Mouse (Mus musculus) lung, adult 10 weeks (tissue): ENCODE measurements around the gene Wnk1. TPM values are rescaled to one million over a fixed set of nuclear protein-coding genes. Genes with fewer than 3 reads are reported as not detected.

Source experiments
- polyA plus RNA-seq: library from polyadenylated mRNA; stranded (reverse); fragments of 350-450 nt; fragmentation: Illumina TruSeq; extraction: RNeasy Lipid Tissue Mini Kit (QIAGEN cat#74804); gene quantifications from one replicate; pipeline ENCODE4 v1.2.3, GENCODE M21; 2014; ENCODE audit warnings: low read depth, low replicate concordance; ENCODE audit not compliant: insufficient read depth

The Wnk1 gene
- polyA plus RNA-seq = 115 TPM

DNA sequence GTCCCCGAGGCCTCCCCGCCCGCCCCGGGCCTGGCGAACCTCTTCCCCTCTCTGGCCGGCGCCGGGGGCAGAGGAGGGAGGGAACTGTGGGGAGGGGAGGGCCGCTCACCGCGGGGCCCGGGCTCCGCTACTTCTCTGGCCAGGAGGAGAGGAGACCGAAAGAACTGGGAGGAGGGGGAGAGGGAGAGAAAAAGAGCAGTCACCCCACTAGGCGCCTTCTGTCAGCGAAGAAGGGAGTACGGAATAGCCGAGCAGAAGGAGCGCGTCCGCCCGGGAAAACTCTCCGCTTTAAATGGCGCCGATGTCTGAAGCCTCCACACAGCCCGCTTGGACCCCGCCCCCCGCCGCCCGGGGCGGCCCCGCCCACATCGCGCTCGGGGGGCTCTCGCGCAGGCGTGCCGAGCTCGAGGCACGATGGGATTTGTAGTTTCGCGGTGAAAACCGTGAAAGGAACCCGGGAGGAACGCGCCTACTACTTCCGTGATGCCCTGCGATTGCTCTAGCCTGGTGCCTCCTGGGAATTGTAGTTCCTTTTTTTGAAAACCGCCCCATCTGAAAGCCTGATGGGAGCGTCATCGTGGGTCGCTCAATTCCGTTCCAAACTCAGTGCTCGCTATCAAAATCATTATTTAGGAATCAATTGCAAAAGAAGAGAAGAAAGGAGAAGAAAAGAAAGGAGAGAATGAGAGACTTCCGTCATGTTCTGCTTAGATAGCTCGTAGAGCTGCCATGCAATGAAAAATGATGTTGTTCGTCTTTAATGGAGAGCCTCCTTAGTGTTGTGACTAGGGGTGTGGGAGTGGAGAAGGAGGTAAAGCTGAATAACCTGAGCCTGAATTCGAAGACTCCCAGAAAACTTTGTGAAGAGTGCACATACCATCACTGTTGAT is at the start of gene Wnk1:
Wnk1 (minus strand) TSS at position 307 of the 890 bp plus-strand sequence.

DNA sequence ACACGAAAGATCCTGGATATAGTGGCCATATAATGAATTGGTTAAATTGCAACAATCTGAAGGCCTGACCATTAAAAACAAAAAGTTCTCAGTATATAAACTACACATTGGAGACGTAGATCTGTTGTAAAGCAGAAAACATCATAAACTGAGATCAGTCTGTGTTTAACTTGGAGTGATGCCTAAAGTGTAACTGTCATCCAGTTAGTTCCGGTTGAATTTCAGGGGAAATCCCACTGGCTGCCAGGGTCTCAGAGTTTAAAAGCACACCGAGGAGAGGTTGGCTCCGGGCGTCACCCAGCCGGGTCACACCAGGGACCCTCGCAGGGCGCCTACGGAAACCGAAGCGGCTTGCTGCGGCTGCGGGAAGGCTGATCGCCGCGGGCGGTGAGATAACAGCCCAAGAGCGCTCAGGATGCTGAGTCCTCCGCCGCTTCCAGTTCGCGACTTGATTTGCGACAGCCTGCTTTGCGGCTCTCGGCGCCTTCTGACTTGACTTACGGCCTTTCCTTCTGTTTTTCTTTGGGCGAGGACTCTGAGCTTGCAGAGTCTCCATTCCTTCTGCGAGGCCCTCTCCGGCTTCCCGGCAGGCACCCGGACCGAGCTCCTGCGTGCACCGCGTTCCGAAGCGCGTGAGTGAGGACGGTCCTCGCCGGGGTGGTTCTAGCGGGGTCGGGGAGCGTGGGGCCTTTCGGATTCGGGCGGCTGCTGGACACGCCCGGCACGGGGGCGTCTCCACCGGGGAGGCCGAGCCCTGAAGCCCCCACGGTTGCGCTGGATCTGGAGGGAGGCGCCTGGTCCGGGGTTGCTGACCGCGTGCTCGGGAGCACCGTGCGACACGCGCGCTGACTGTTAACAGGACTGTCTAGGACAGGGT is 136.0 kb downstream of the Wnk1 start, which contains the start of gene Rad52:
Rad52 (plus strand) TSS at position 495 of the 877 bp plus-strand sequence.

Other genes starting within 250 kb of the Wnk1 start
- gene Erc1, start 190.5 kb downstream of the Wnk1 start, polyA plus RNA-seq = 3.0 TPM
- 8.9 TPM for gene Rad52, start 136.0 kb downstream of the Wnk1 start, polyA plus RNA-seq
- gene Ninj2, start 54.7 kb upstream of the Wnk1 start, polyA plus RNA-seq = 0.53 TPM